Mouse (Mus musculus) forebrain, embryonic 14.5 days (tissue): ENCODE data around the gene Adm2. TPM values are rescaled to one million over a fixed set of nuclear protein-coding genes. Genes with fewer than 3 reads are reported as not detected.

ENCODE experiments used
- ATAC-seq: fragments of 200-750 bp; cut with Nextera tagmentation; 2 replicates; pipeline ENCODE4 v1.8.0; 2017; ENCODE audit warnings: mild to moderate bottlenecking, moderate library complexity
- DNase-seq: peaks from one replicate; pipeline ENCODE4 v3.0.0-alpha.2; 2015; ENCODE audit warnings: low spot score
- H3K27ac ChIP-seq: fragments of 300-500 bp; sonication (generic); 2 replicates; pipeline ENCODE4 v1.5.1; 2014; ENCODE audit warnings: low read depth, mild to moderate bottlenecking, control low read depth, low read length, moderate library complexity
- H3K27me3 ChIP-seq: fragments of 300-500 bp; sonication (generic); replicated peaks from 2 replicates; pipeline ENCODE4 v1.6.1; 2014; ENCODE audit warnings: low read length, control low read depth, mixed read lengths; ENCODE audit not compliant: control insufficient read depth, insufficient read depth
- H3K36me3 ChIP-seq: fragments of 300-500 bp; sonication (generic); 2 replicates; pipeline ENCODE4 v1.6.1; 2014; ENCODE audit warnings: low read length, control low read depth; ENCODE audit not compliant: control insufficient read depth, insufficient read depth
- H3K4me1 ChIP-seq: fragments of 300-500 bp; sonication (generic); 2 replicates; pipeline ENCODE4 v1.6.1; 2014; ENCODE audit warnings: antibody characterized with exemption, low read length, control low read depth; ENCODE audit not compliant: control insufficient read depth, insufficient read depth
- H3K4me2 ChIP-seq: fragments of 300-500 bp; sonication (generic); 2 replicates; pipeline ENCODE4 v1.6.1; 2014; ENCODE audit warnings: mild to moderate bottlenecking, control low read depth, low read length
- H3K4me3 ChIP-seq: fragments of 300-500 bp; sonication (generic); 2 replicates; pipeline ENCODE4 v1.5.1; 2014; ENCODE audit warnings: low read depth, low read length, control low read depth
- H3K9ac ChIP-seq: fragments of 300-500 bp; sonication (generic); 2 replicates; pipeline ENCODE4 v1.6.1; 2014; ENCODE audit warnings: mild to moderate bottlenecking, low read length, control low read depth, moderate library complexity
- H3K9me3 ChIP-seq: fragments of 300-500 bp; sonication (generic); replicated peaks from 2 replicates; pipeline ENCODE4 v1.6.1; 2016; ENCODE audit warnings: low read length, control low read depth, mixed read lengths; ENCODE audit not compliant: control insufficient read depth
- WGBS: fragments of 180-500 bp; shearing (Covaris S2); extraction: QIAGEN DNeasy Blood & Tissue Kit; methylation state at CpG from one replicate; pipeline ENCODE4 v1.1.7; 2014; 5-methylcytosine and 5-hydroxymethylcytosine counted together
- polyA plus RNA-seq: library from polyadenylated mRNA; unstranded; fragments of >200 nt; fragmentation: Nextera tagmentation; extraction: Ambion mirVana; gene quantifications from 2 replicates; pipeline ENCODE4 v1.2.1, GENCODE M21; 2014

Adm2 gene
- polyA plus RNA-seq, 1 experiment from 2014 or later = not detected

DNA sequence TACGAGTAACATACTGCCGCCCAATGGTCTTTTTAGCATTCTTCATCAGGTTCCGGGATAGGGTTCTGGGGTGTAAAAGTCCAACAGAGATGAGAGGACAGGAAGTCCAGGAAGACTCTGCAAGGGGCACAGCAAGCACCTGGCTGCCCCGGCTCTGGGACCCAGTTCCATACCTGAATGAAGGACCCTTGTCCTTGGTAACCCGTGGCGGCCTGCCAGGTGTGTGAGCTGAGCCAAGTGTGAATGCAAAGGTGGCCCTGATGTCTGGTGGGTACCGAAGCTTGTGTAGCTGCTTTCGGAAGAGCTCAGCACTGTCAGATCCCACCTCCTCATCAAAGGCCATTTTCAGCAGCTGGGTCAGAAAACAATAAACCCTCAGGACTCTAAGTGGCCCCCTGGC is 21.9 kb upstream of the Adm2 start:
- DNase-seq = no peak
- H3K9ac ChIP-seq = no peak overlapping the region
- no peaks in the 10 kb centered on the region for H3K4me1 ChIP-seq
- H3K4me2 ChIP-seq = no peak overlapping the region
- WGBS = 92% methylated on average over 8 of the region's 8 CpGs
- no peak for ATAC-seq
- no peak overlapping the region for H3K27ac ChIP-seq
- H3K36me3 ChIP-seq = peaks cover 91% of the 10 kb centered on the region
- no peak overlapping the region for H3K4me3 ChIP-seq
- no peaks in the 10 kb centered on the region for H3K27me3 ChIP-seq
- H3K9me3 ChIP-seq = no peaks in the 10 kb centered on the region

DNA sequence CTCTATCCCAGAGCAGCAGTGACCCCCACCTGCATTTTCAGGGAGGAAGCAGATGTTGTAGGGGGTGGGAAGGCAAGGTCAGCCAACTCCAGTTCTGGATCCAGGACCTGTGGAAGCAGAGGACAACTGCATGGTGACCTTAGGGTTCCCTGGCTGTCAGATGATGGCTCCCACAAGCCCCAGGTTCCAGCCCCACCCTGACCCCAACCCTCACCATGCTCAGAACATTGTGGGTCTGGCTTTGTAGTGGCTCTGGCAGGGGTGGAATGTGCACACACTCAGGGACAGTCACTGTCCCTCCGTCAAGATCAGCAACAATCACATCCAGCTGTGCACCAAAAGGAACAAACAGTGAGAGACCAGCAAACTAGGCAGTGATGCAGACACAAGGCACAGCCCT is 16.6 kb upstream of the Adm2 start:
- H3K9me3 ChIP-seq = no peaks in the 10 kb centered on the region
- H3K4me2 ChIP-seq = no peak overlapping the region
- H3K4me1 ChIP-seq = no peaks in the 10 kb centered on the region
- 80% methylated on average over 1 of the region's 1 CpGs for whole genome bisulfite sequencing
- H3K27me3 ChIP-seq = no peaks in the 10 kb centered on the region
- H3K4me3 ChIP-seq = no peak overlapping the region
- no peak overlapping the region for H3K27ac ChIP-seq
- H3K36me3 ChIP-seq = peaks cover 69% of the 10 kb centered on the region
- H3K9ac ChIP-seq = no peak overlapping the region
- no peak for DNase-seq
- no peak for ATAC-seq

DNA sequence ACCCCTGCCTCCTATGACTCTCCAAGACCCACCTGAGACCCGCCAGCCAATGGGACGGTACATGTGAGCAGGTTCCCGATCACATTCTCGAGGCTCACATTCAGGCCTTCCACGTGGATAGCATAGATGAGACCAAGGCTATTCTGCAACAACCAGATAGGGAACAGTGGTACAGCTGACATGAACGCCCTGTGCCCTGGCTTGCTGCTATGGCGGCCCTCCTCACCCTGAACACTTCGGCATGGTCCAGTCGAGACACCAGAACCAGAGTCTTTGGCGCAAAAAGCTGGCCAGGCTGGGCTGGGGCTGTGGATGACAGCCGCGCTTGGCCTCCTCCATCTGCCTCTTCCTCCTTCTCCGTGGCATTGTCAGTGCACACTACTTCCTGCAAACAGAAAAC is 15.1 kb upstream of the Adm2 start:
- 92% methylated on average over 13 of the region's 13 CpGs for WGBS
- no peak overlapping the region for H3K4me2 ChIP-seq

DNA sequence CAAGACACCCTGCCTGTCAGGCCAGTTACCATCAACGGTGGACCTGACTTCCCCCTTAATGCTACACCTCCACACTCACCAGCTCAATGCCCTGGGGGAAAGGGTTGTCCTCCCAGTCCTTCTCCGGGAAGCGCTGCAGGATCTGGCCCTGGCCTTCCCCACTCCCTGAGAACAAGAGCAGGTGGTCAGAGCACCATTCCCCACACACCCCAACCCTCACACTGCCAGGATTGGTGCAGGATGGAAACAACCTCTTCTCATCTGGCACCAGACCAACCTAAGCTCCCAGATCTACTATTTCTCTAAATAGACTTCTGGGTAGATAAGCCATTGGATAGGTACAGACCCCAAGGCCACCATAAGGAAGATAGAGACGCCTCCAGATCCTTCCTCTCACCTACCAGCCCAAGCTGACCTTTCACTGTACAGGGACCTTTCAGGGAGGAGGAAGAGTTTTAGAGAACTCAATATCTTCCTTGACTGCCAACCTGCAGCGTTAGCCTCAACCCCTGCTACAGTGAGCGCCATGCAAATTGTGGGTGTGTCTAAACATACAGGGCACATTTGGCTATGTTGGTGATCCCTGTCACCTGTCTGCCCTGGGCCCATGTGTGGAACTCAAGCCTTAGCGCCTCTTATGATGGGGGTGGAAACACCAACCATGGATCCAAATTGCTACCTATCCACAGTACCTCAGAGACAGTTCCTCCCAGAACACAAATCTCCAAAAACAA is 13.9 kb upstream of the Adm2 start:
- no peak overlapping the region for H3K4me2 ChIP-seq
- no peak for ATAC-seq

More for the DNA sequence above, 15.1 kb upstream of the Adm2 start:
- Histone ChIP-seq H3K4me1 (no peaks in the 10 kb centered on the region; the same call in 1 of the 2 replicates), H3K27ac (no peak overlapping the region), H3K9ac (no peak overlapping the region), H3K4me3 (no peak overlapping the region), H3K36me3 (peaks cover 54% of the 10 kb centered on the region), H3K27me3 (no peaks in the 10 kb centered on the region), H3K9me3 (no peaks in the 10 kb centered on the region)
- DNase-seq = no peak
- ATAC-seq = no peak

DNA sequence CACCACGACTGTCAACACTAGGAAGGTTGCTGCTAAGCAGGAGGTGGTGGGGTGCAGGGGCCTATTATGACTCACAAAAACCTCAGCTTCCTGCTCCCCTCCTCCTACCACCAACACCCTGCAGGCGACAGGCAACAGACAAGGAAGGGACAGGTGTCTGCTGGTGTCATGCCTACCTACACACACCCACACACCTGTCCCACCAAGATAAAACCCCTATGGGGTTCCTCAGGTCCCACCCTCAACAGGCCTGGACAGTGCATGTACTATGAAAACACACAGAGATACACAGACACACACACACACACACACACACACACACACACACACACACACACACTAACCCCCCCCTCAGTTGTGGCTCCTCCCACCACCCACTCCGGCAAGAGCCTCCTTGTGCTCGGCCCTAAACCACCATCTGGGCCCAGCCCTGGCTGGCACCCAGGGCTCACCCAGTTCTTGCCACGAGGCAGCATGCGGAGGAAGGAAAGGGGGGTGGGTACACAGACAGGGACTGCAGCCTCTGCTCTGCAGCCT is 12.5 kb upstream of the Adm2 start:
- ATAC-seq (no peak), DNase-seq (peak; percentile 41)
- peaks cover 28% of the 10 kb centered on the region for H3K36me3 ChIP-seq
- H3K9ac ChIP-seq = peak overlapping the region; percentile 26; the same call in 1 of the 2 replicates
- H3K9me3 ChIP-seq = no peaks in the 10 kb centered on the region
- H3K4me1 ChIP-seq = peaks cover 18% of the 10 kb centered on the region
- no peak overlapping the region for H3K4me2 ChIP-seq
- no peaks in the 10 kb centered on the region for H3K27me3 ChIP-seq
- WGBS = 69% methylated on average over 6 of the region's 6 CpGs
- H3K4me3 ChIP-seq = no peak overlapping the region
- 0 out of 2 replicates have a peak overlapping the region, but pooled peaks have one; percentile 15 for H3K27ac ChIP-seq

More for the DNA sequence above, 13.9 kb upstream of the Adm2 start:
- H3K27ac ChIP-seq = no peak overlapping the region
- no peaks in the 10 kb centered on the region for H3K9me3 ChIP-seq
- peaks cover 43% of the 10 kb centered on the region for H3K36me3 ChIP-seq
- WGBS = 89% methylated on average over 7 of the region's 7 CpGs
- no peak for DNase-seq
- peaks cover 11% of the 10 kb centered on the region for H3K4me1 ChIP-seq
- no peak overlapping the region for H3K4me3 ChIP-seq
- no peak overlapping the region for H3K9ac ChIP-seq
- H3K27me3 ChIP-seq = no peaks in the 10 kb centered on the region

DNA sequence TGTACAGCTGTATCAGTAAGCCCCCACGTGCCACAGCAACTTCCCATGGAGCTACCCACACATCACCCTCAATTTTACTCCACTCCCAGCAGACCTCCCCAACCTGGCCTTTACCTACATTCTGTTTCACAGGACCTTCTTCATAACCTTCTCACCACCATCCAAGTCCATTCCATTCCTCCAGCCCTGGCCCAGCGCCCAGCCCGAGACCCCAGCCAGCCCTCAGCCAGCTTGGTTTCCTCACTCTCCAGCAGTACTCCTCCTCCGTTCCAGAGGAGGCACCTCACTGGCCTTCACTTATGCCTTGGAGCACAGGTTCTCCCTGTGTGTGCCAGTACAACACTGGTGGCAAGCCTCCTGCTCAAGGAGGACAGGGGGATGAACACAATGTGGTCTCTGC is 9.2 kb upstream of the Adm2 start:
- no peak overlapping the region for H3K4me3 ChIP-seq
- ATAC-seq = no peak
- WGBS = 87% methylated on average over 4 of the region's 4 CpGs
- H3K9ac ChIP-seq = 0 out of 2 replicates have a peak overlapping the region, but pooled peaks have one; percentile 17
- no peak overlapping the region for H3K27ac ChIP-seq
- no peak for DNase-seq
- no peaks in the 10 kb centered on the region for H3K27me3 ChIP-seq
- H3K9me3 ChIP-seq = no peaks in the 10 kb centered on the region
- peak overlapping the region; percentile 72 for H3K4me2 ChIP-seq
- no peaks in the 10 kb centered on the region for H3K36me3 ChIP-seq
- H3K4me1 ChIP-seq = peaks cover 20% of the 10 kb centered on the region

DNA sequence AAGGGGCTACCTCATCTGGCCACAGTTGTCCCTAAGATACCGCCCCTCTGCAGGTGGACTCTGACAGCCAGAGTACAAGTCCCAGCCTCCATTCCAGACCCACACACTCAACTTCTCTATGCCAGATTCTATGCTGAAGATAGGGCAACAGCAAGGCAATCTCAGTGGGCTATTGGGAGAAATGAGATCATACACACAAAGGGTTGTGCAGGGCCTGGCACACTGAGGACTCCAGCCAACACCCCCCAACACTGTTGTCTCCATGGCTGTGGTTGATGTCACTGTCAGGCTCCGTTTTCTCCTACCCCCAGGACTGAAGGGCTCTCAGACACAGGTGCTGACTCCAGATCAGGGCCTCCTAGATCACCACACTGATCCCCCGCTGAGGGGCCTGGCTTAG is 8.4 kb upstream of the Adm2 start:
- DNase-seq = no peak
- H3K4me1 ChIP-seq = peaks cover 20% of the 10 kb centered on the region

DNA sequence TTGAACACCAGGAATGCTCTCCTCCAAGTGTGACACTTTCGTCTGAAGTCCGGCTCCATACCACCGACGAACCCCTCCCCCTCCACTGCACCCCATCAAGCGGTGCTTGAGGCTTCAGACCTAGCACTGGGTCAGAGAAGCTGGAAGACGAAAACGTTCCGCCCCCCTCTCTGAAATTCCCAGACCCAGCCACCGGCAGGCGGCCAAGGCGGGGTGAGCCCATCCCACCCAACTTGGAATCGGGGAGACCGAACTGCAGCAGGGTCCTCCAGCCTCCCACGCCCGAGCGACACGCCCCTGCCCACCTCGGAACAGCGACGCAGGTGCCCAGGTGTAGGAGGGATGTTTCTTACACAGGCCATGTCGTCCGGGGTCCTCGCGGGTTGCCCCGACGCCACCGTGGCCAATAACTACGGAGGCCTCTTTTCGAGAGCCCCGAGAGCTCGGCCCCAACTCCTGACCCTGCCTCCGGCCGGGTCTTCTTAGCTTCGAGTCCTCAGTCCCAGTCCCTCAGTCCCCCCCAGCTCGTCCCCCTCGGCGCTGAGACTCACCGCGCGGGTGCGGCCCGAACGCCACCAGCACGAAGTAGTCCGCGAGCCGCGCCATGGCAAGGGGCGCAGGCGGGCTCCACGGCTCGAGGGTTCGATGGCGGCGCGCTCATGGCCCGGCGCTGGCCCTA is 7.9 kb upstream of the Adm2 start:
- H3K4me2 ChIP-seq = peak overlapping the region; percentile 72
- WGBS = under 1% methylated on average over 51 of the region's 58 CpGs
- peak overlapping the region; percentile 84 for H3K9ac ChIP-seq
- H3K4me1 ChIP-seq = peaks cover 20% of the 10 kb centered on the region
- H3K4me3 ChIP-seq = peak overlapping the region; percentile 95
- no peaks in the 10 kb centered on the region for H3K27me3 ChIP-seq
- peak overlapping the region; percentile 48; the same call in 1 of the 2 replicates for H3K27ac ChIP-seq
- DNase-seq (peak; percentile 30), ATAC-seq (peak; percentile 21)
- H3K9me3 ChIP-seq = no peaks in the 10 kb centered on the region
- H3K36me3 ChIP-seq = no peaks in the 10 kb centered on the region

More for the DNA sequence above, 8.4 kb upstream of the Adm2 start:
- no peak overlapping the region for H3K27ac ChIP-seq
- H3K9ac ChIP-seq = peak overlapping the region; percentile 84
- no peak for ATAC-seq
- H3K4me2 ChIP-seq = peak overlapping the region; percentile 72
- no peaks in the 10 kb centered on the region for H3K36me3 ChIP-seq
- H3K27me3 ChIP-seq = no peaks in the 10 kb centered on the region
- no peaks in the 10 kb centered on the region for H3K9me3 ChIP-seq
- WGBS = 30% methylated on average over 3 of the region's 3 CpGs
- H3K4me3 ChIP-seq = peak overlapping the region; percentile 95
